Mouse (Mus musculus): ENCODE results near the gene Shisa6.

- TF ChIP-seq CTCF (IDR thresholded peaks at IDR 0.05; ENCODE audit: low read depth, low read length) (no peak), GATA2 (IDR thresholded peaks at IDR 0.05; ENCODE audit: borderline replicate concordance, low read depth, low read length) (no peak), GATA1 (IDR thresholded peaks at IDR 0.05; ENCODE audit: borderline replicate concordance, low read length) (no peak), TAL1 (conservative IDR thresholded peaks at IDR 0.05; ENCODE audit: low read depth, low read length) (no peak)
Observed at GRCm38 (mm10) chr11:66167801-66168651, 357.7 kb downstream of the Shisa6 start, which contains the start of gene Dnah9.

Data from G1E (cell line).